Mouse (Mus musculus) heart, embryonic 14.5 days (tissue): ENCODE measurements around the gene P2rx5. TPM values are rescaled to one million over a fixed set of nuclear protein-coding genes. Genes with fewer than 3 reads are reported as not detected.

ENCODE experiments used
- ATAC-seq: fragments of 200-750 bp; cut with Nextera tagmentation; 2 replicates; pipeline ENCODE4 v1.8.0; 2017; ENCODE audit warnings: low read depth, moderate TSS enrichment; ENCODE audit not compliant: insufficient number of reproducible peaks, insufficient read depth, low FRiP score
- H3K27ac ChIP-seq, 2 experiments: fragments of 200-500 bp in 1 of 2; fragments of 300-500 bp in 1 of 2; sonication (generic) in 1 of 2; replicated peaks in 1 of 2; 2 replicates each; pipeline ENCODE4 v1.5.1; 2012 to 2014; ENCODE audit warnings: low read depth in 2 of 2, low read length in 2 of 2, control low read depth in 1 of 2, mild to moderate bottlenecking in 1 of 2, mixed read lengths in 1 of 2; ENCODE audit not compliant: control insufficient read depth in 1 of 2, insufficient read depth in 1 of 2
- H3K27me3 ChIP-seq: fragments of 300-500 bp; sonication (generic); 2 replicates; pipeline ENCODE4 v1.6.1; 2014; ENCODE audit warnings: mild to moderate bottlenecking, low read length, control low read depth; ENCODE audit not compliant: control insufficient read depth, insufficient read depth
- H3K36me3 ChIP-seq: fragments of 300-500 bp; sonication (generic); 2 replicates; pipeline ENCODE4 v1.6.1; 2014; ENCODE audit warnings: mild to moderate bottlenecking, control low read depth, low read length, mixed read lengths; ENCODE audit not compliant: control insufficient read depth, insufficient read depth
- H3K4me1 ChIP-seq, 2 experiments: fragments of 200-500 bp in 1 of 2; fragments of 300-500 bp in 1 of 2; sonication (generic) in 1 of 2; 2 replicates each; pipeline ENCODE4 v1.6.1; 2012 to 2014; ENCODE audit warnings: low read length in 2 of 2, control low read depth in 1 of 2, mixed read lengths in 1 of 2; ENCODE audit not compliant: control insufficient read depth in 2 of 2, insufficient read depth in 2 of 2
- H3K4me2 ChIP-seq: fragments of 300-500 bp; sonication (generic); 2 replicates; pipeline ENCODE4 v1.6.1; 2014; ENCODE audit warnings: mild to moderate bottlenecking, low read length
- H3K4me3 ChIP-seq, 2 experiments: fragments of 200-500 bp in 1 of 2; fragments of 300-500 bp in 1 of 2; sonication (generic) in 1 of 2; 2 replicates each; pipeline ENCODE4 v1.5.1; 2012 to 2014; ENCODE audit warnings: low read length in 2 of 2, mild to moderate bottlenecking in 2 of 2, control low read depth in 1 of 2, low read depth in 1 of 2, moderate library complexity in 1 of 2; ENCODE audit not compliant: control insufficient read depth in 1 of 2, insufficient read depth in 1 of 2
- H3K9ac ChIP-seq: fragments of 300-500 bp; sonication (generic); 2 replicates; pipeline ENCODE4 v1.6.1; 2014; ENCODE audit warnings: mild to moderate bottlenecking, low read length
- H3K9me3 ChIP-seq: fragments of 300-500 bp; sonication (generic); 2 replicates; pipeline ENCODE4 v1.6.1; 2016; ENCODE audit warnings: low read length, control low read depth; ENCODE audit not compliant: control insufficient read depth
- WGBS: fragments of 180-500 bp; shearing (Covaris S2); extraction: QIAGEN DNeasy Blood & Tissue Kit; methylation state at CpG from one replicate; pipeline ENCODE4 v1.1.7; 2014; 5-methylcytosine and 5-hydroxymethylcytosine counted together
- polyA plus RNA-seq: library from polyadenylated mRNA; unstranded; fragments of >200 nt; fragmentation: Nextera tagmentation; extraction: Ambion mirVana; gene quantifications from 2 replicates; pipeline ENCODE4 v1.2.1, GENCODE M21; 2014

Gene P2rx5
- polyA plus RNA-seq, 1 experiment from 2014 or later = 1.3 TPM

DNA sequence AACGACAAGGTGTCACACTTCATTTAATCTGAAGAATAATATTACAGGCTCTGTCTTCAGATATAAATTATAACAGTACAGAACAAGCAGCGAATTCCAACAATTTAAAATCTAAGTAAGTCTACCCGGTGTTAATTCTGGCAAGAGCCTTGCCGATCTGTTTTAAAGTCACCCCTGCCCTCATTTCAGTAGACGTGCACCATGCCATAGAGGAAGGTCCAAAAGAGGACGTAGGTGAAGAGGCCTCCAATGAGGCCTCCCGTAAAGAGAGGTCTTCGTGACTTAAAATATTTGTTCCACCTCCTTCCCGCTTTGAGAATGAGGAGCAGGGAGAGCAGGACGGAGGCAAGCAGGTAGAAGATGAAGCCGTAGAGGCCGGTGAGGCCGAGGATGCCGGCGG, 16.0 kb downstream of the P2rx5 start:
- WGBS = under 1% methylated on average over 15 of the region's 15 CpGs
- ATAC-seq = no peak
- H3K9ac ChIP-seq = peak overlapping the region; percentile 95
- H3K27me3 ChIP-seq = no peaks in the 10 kb centered on the region
- peaks cover 47% of the 10 kb centered on the region for H3K36me3 ChIP-seq
- H3K9me3 ChIP-seq = no peaks in the 10 kb centered on the region
- peak overlapping the region in 1 of 2 experiments; percentile 76; a peak in 1 of 4 replicates for H3K27ac ChIP-seq
- peaks cover 20 to 40% of the 10 kb centered on the region in 2 experiments for H3K4me1 ChIP-seq
- H3K4me2 ChIP-seq = peak overlapping the region; percentile 81
- H3K4me3 ChIP-seq = peak overlapping the region; percentile 65 to 99

DNA sequence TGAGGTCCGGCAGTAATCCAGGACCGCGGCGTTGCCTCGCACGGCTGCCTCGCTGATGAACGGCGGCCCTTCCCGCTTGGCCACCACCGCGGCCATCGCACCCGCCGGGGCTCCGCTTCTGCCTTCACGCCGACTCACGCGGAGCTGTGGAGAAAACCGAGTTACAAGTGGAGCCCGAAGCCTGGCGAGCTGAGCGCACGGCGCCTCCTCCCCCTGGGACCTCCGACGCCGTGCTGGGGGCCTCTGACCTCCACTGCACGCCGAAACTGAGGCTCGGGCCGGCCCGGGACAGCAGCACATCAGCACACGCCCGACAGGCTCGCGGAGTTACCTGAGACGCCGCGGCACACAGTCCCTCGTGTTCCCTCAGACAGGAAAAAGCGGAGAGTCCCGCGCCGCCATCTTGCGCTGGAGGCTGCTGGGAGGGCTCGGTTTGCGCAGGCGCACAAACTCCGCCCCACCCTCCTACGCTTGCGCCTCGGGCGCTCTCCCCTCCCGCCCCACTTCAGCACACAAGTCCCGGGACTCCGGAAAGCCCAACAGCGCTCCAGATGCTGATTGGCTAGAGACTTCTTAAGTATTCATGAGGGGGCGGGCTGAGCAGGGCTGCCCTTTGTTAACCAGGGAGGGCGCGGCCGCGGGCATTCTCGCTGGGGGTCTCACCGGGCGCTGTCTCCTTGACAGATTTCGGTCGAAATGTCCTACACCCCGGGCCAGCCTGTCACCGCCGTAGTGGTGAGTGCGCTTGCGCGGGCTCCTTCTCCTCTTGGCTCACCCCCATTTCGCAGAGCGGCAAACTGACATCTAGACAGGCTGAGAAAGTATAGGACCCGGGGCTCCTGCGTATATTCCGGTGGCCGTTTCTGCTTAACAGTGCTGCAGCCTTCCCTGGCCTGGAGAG, 16.6 kb downstream of the P2rx5 start, which contains the start of the genes Emc6 and Tax1bp3:
TSS of gene Emc6 (minus strand) at position 430 of the 901 bp plus-strand sequence.
TSS of gene Tax1bp3 (plus strand) at position 476 of the 901 bp plus-strand sequence.
- Histone ChIP-seq H3K4me3 (peak within 1 kb of the TSS; percentile 99), H3K4me1 (peaks cover 17 to 35% of the 10 kb centered on the region in 2 experiments), H3K36me3 (peaks cover 43% of the 10 kb centered on the region), H3K9ac (peak within 1 kb of the TSS; percentile 95), H3K27ac (peak within 1 kb of the TSS; percentile 98 to 100), H3K9me3 (no peaks in the 10 kb centered on the region), H3K27me3 (no peaks in the 10 kb centered on the region), H3K4me2 (peak within 1 kb of the TSS; percentile 81)
- WGBS = under 1% methylated on average over 81 of the region's 81 CpGs
- peak; percentile 97 for ATAC-seq

DNA sequence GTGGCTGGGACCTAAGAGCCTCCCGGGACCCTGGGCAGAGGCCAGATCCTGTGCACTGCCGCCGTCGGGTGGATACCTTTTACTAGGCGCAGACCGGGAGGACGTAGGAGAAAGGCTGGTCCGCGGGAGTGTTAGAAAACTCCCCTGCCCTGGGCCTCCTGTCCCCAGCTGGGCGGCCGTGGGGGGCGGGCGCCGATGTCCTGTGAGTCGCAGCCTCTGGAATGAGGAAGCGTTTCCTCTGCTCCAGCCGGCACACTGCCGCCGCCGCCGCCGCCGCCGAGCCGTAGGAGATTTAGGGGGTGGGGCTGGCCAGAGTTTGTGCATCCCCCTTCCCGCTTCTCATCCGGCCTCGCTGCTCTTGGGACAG, 17.3 kb downstream of the P2rx5 start:
- WGBS = under 1% methylated on average over 28 of the region's 28 CpGs

DNA sequence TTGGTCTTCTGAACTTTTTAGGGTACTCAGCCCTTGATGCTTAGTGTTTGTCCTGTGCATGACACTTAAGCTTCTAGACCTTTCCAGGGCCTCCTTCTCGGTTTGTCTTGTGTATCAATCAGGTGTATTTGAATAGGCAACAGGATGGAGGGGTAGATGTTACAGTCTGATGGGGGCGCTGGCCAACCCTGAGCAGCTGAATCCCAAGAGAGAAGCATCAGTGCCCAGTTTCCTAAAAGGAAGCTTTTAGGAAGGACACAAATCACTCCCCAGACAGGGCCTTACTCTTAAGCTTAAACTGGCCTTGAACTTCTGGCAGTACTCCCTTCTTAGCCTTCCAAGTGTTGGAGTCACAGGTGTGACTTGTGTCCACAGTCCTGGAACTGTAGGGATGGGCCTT, 17.7 kb downstream of the P2rx5 start:
- Histone ChIP-seq H3K36me3 (peaks cover 51% of the 10 kb centered on the region), H3K9me3 (no peaks in the 10 kb centered on the region), H3K27ac (peak overlapping the region; percentile 70 to 98), H3K27me3 (no peaks in the 10 kb centered on the region), H3K4me3 (peak overlapping the region; percentile 99), H3K4me2 (peak overlapping the region; percentile 70), H3K4me1 (peaks cover 10 to 26% of the 10 kb centered on the region in 2 experiments), H3K9ac (peak overlapping the region; percentile 94)
- WGBS = 5% methylated on average over 2 of the region's 2 CpGs
- ATAC-seq = no peak

More for the DNA sequence above, 17.3 kb downstream of the P2rx5 start:
- peak overlapping the region; percentile 70 for H3K4me2 ChIP-seq
- H3K36me3 ChIP-seq = peaks cover 49% of the 10 kb centered on the region
- H3K4me1 ChIP-seq = peaks cover 12 to 28% of the 10 kb centered on the region in 2 experiments
- H3K9me3 ChIP-seq = no peaks in the 10 kb centered on the region
- H3K27me3 ChIP-seq = no peaks in the 10 kb centered on the region
- H3K27ac ChIP-seq = peak overlapping the region; percentile 98 to 100
- peak; percentile 87 for ATAC-seq
- peak overlapping the region; percentile 99 for H3K4me3 ChIP-seq
- H3K9ac ChIP-seq = peak overlapping the region; percentile 94

DNA sequence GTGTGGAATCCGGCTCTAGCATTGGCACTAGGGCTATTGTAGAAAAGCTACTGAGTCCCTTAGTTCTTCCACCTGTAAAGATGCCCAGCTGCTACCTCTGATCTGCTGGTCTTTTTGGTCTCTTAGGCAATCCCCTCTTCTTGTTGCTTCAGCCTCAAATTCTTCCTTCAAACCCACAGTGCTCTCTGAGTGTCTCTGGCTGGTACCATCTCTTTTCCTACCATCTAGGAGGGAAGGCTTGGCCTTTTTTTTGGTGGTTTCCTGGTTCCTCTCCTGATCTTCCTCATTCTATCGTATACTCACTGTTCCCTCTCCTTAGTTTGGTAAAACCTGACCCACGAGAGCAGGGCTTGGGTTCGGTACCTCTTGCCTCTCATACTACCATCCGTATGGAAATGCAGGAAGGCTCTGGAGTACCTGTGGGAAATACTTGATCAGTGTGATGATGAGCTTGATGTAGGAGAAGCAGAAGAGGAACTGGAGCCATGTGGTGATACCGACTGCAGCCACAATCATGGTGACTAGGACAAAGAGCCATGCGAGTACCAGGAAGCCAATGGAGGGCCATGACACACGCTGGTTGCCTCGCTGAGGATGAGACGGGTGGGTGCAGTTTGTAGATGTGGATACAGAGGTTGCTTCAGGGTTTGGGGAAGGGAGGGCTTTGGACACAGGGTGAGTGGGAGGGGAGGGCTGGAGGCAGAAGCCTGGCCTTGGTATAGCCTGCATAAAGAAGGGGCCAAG, 25.8 kb downstream of the P2rx5 start:
- 85% methylated on average over 10 of the region's 10 CpGs for WGBS
- no peak overlapping the region for H3K4me3 ChIP-seq
- H3K36me3 ChIP-seq = peaks cover 85% of the 10 kb centered on the region
- H3K9ac ChIP-seq = no peak overlapping the region
- H3K9me3 ChIP-seq = no peaks in the 10 kb centered on the region
- no peaks in the 10 kb centered on the region for H3K4me1 ChIP-seq
- ATAC-seq = no peak
- H3K27me3 ChIP-seq = no peaks in the 10 kb centered on the region
- H3K27ac ChIP-seq = no peak overlapping the region
- H3K4me2 ChIP-seq = no peak overlapping the region

DNA sequence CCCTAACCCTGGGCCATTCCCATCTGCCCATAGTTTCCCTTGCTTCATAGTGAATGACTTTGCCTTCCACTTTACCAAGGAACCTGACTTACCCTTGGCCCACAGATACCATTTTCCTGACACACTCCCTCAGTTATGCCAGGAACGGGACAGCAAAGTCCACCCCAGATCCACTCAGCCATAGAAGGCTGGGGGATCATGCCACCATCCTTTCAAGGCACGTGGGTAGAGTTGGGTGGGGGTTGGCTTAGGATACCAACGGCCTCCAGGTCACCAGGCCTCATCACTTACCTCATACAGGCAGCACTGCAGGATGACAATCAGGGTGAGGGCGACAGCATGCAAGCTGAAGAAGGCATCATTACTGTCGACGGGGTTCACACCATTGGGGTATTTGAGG, 27.0 kb downstream of the P2rx5 start:
- no peak overlapping the region for H3K4me3 ChIP-seq
- no peak overlapping the region for H3K9ac ChIP-seq
- 83% methylated on average over 6 of the region's 6 CpGs for WGBS
- H3K27ac ChIP-seq = no peak overlapping the region
- H3K9me3 ChIP-seq = no peaks in the 10 kb centered on the region
- no peak for ATAC-seq
- H3K4me1 ChIP-seq = no peaks in the 10 kb centered on the region
- peaks cover 92% of the 10 kb centered on the region for H3K36me3 ChIP-seq
- H3K27me3 ChIP-seq = no peaks in the 10 kb centered on the region
- H3K4me2 ChIP-seq = no peak overlapping the region

DNA sequence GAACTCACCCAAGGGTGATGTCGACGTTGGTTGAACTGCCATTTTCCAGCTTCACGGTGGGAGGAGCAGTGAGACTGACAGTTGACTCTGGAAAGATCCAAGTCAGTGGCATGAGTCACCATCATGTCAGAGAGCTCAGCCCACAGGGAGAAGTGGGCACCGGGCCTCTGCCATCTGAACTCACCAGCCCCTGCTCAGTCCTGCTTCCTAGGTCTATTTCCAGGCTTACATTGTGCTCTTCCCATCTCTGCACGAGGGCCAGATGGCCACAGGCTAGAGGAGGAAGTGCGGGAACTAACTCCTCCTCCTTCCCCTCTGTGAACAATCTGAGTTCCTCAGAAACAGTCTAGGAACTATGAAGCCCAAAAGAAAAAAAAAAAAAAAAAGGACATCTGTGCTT, 32.8 kb downstream of the P2rx5 start:
- no peak overlapping the region for H3K4me2 ChIP-seq

More for the DNA sequence above, 32.8 kb downstream of the P2rx5 start:
- Histone ChIP-seq H3K36me3 (peaks cover 55% of the 10 kb centered on the region), H3K4me1 (peaks cover 0 to 3% of the 10 kb centered on the region in 2 experiments; a peak in 1 of 4 replicates), H3K27ac (no peak overlapping the region), H3K9me3 (no peaks in the 10 kb centered on the region), H3K4me3 (no peak overlapping the region), H3K9ac (no peak overlapping the region), H3K27me3 (no peaks in the 10 kb centered on the region)
- WGBS = 68% methylated on average over 6 of the region's 6 CpGs
- ATAC-seq = no peak
